Comparison of ENCODE assay signal across 25 mouse cellular contexts in genomic region chr5:130566002-130566401, GRCm38 (mm10).
DNase-seq lines count a peak whose midpoint lies in the region; ATAC-seq lines count a peak whose summit lies in the region.
"Had no signal": no experiment of that assay in that cellular context is flagged by ENCODE, and none has a peak within 500 bp of the region (broad histone marks: within the 10 kb centered on the region; RNA-seq: fewer than 3 reads in every experiment).

No protein-coding gene starts in this region.

- no peak for ATAC-seq in forebrain, embryonic 14.5 days
- ATAC-seq in frontal cortex, adult (ENCODE audit: low TSS enrichment), result peak; percentile 89
- ATAC-seq: activated CD4-positive, CD25-positive, alpha-beta regulatory T cell, adult 4 months; forebrain, embryonic 13.5 days; hindbrain, postnatal 0 days; inflammation-experienced regulatory T-cells, adult 6 months; intestine, embryonic 16.5 days had no signal

- no peak overlapping the region for H3K27ac ChIP-seq in forebrain, embryonic 14.5 days (ENCODE audit: low read depth, low read length)
- H3K27ac ChIP-seq in forebrain, embryonic 10.5 days, result no peak overlapping the region
- H3K27ac ChIP-seq: embryonic facial prominence, embryonic 12.5 days; embryonic facial prominence, embryonic 15.5 days; forebrain, embryonic 13.5 days; hindbrain, embryonic 10.5 days; hindbrain, embryonic 14.5 days; hindbrain, postnatal 0 days had no signal

- H3K4me1 ChIP-seq in forebrain, embryonic 14.5 days (ENCODE audit: control insufficient read depth, insufficient read depth, low read length), result no peaks in the 10 kb centered on the region
- no peaks in the 10 kb centered on the region for H3K4me1 ChIP-seq in forebrain, embryonic 10.5 days
- H3K4me1 ChIP-seq: embryonic facial prominence, embryonic 12.5 days; embryonic facial prominence, embryonic 15.5 days; forebrain, embryonic 13.5 days; hindbrain, embryonic 10.5 days had no signal

- no peak overlapping the region for H3K4me2 ChIP-seq in forebrain, embryonic 14.5 days (ENCODE audit: low read length)
- H3K4me2 ChIP-seq: embryonic facial prominence, embryonic 12.5 days; embryonic facial prominence, embryonic 15.5 days; forebrain, embryonic 13.5 days; heart, embryonic 11.5 days; hindbrain, embryonic 14.5 days had no signal

- H3K27me3 ChIP-seq in forebrain, embryonic 14.5 days (replicated peaks; ENCODE audit: control insufficient read depth, insufficient read depth, low read length), result no peaks in the 10 kb centered on the region
- no peaks in the 10 kb centered on the region for H3K27me3 ChIP-seq in forebrain, embryonic 10.5 days (ENCODE audit: poor library complexity, severe bottlenecking)
- H3K27me3 ChIP-seq: embryonic facial prominence, embryonic 12.5 days; embryonic facial prominence, embryonic 15.5 days; forebrain, embryonic 13.5 days had no signal

- DNase-seq in forebrain, embryonic 14.5 days (ENCODE audit: low spot score), result peak; percentile 25
- DNase-seq in forebrain, embryonic 10.5 days (ENCODE audit: extremely low spot score, low spot score), result no peak
- DNase-seq in frontal cortex, postnatal 14 days (ENCODE audit: low spot score in 2 of 2), result no peak
- peak; percentile 64 for DNase-seq in brain, adult 2 months (ENCODE audit: low read depth, low spot score)
- DNase-seq in telencephalon, adult 2 months (ENCODE audit: low read depth, low spot score), result peak; percentile 58
- no peak for DNase-seq in lung, postnatal 4 days
- DNase-seq: adrenal gland, adult 8-10 months; adrenal gland, postnatal 36 days; cerebellum, adult 9-11 months; cerebellum, postnatal 25 days; gastrocnemius, postnatal 10 days; gastrocnemius, postnatal 36 days; heart, postnatal 36 days; kidney, adult 18-20 months had no signal

- no peaks in the 10 kb centered on the region for H3K9me3 ChIP-seq in forebrain, embryonic 14.5 days (replicated peaks; ENCODE audit: control insufficient read depth, low read length)
- H3K9me3 ChIP-seq in forebrain, embryonic 10.5 days, result peaks cover 6% of the 10 kb centered on the region
- H3K9me3 ChIP-seq: embryonic facial prominence, embryonic 12.5 days; embryonic facial prominence, embryonic 15.5 days; forebrain, embryonic 13.5 days had no signal

- no peak overlapping the region for H3K9ac ChIP-seq in forebrain, embryonic 14.5 days (ENCODE audit: low read length)
- H3K9ac ChIP-seq: embryonic facial prominence, embryonic 12.5 days; embryonic facial prominence, embryonic 15.5 days; forebrain, embryonic 13.5 days; hindbrain, embryonic 14.5 days had no signal

- no peaks in the 10 kb centered on the region for H3K36me3 ChIP-seq in forebrain, embryonic 14.5 days (ENCODE audit: control insufficient read depth, insufficient read depth, low read length)
- H3K36me3 ChIP-seq in forebrain, embryonic 10.5 days (replicated peaks), result no peaks in the 10 kb centered on the region
- H3K36me3 ChIP-seq: embryonic facial prominence, embryonic 12.5 days; embryonic facial prominence, embryonic 15.5 days; hindbrain, embryonic 10.5 days had no signal

- H3K4me3 ChIP-seq in forebrain, embryonic 14.5 days (ENCODE audit: low read depth, low read length), result no peak overlapping the region
- H3K4me3 ChIP-seq in forebrain, embryonic 10.5 days, result no peak overlapping the region
- H3K4me3 ChIP-seq: embryonic facial prominence, embryonic 12.5 days; embryonic facial prominence, embryonic 15.5 days; forebrain, embryonic 13.5 days; hindbrain, embryonic 10.5 days had no signal

- WGBS in forebrain, embryonic 14.5 days, result 78% methylated on average over 3 of the region's 3 CpGs
- WGBS in forebrain, embryonic 10.5 days, result 93% methylated on average over 3 of the region's 3 CpGs

Comparison
In these comparisons a context has a peak if more than half of its experiments do, and no peak if none do; other contexts are left out.
1. DNase-seq: peak in forebrain, embryonic 14.5 days (single experiment), brain, adult 2 months (single experiment) and telencephalon, adult 2 months (single experiment); none in forebrain, embryonic 10.5 days (single experiment), frontal cortex, postnatal 14 days (0 of 2) and lung, postnatal 4 days (0 of 2).